Mouse (Mus musculus) spleen, postnatal 10 days (tissue): ENCODE results near the gene Pde11a.

ENCODE experiments used
- DNase-seq, 2 experiments: peaks; one replicate each; pipeline ENCODE4 v3.0.0; 2021 to 2022; ENCODE audit warnings: low spot score in 2 of 2

The Pde11a gene

GRCm38 (mm10) chr2:76053748-76054331 is 284.7 kb downstream of the Pde11a start:
- DNase-seq: no peak

- DNase-seq: no peak
These were observed 285.6 kb downstream of the Pde11a start for GRCm38 (mm10) chr2:76052897-76053505.

GRCm38 (mm10) chr2:76051385-76051784 is 287.2 kb downstream of the Pde11a start:
- DNase-seq: no peak

GRCm38 (mm10) chr2:76050911-76051310 is 287.7 kb downstream of the Pde11a start:
- no peak for DNase-seq

- no peak for DNase-seq
These were observed 288.5 kb downstream of the Pde11a start for GRCm38 (mm10) chr2:76050092-76050491.

GRCm38 (mm10) chr2:76049529-76049928 is 289.0 kb downstream of the Pde11a start:
- DNase-seq: no peak

GRCm38 (mm10) chr2:76047740-76048139 is 290.8 kb downstream of the Pde11a start:
- no peak for DNase-seq

GRCm38 (mm10) chr2:76042210-76042609 is 296.4 kb downstream of the Pde11a start:
- DNase-seq: no peak

- no peak for DNase-seq
These were observed 298.5 kb downstream of the Pde11a start for GRCm38 (mm10) chr2:76040116-76040515.

GRCm38 (mm10) chr2:76030080-76030479 is 308.5 kb downstream of the Pde11a start:
- DNase-seq: no peak

- DNase-seq: no peak
These were observed 309.3 kb downstream of the Pde11a start for GRCm38 (mm10) chr2:76029081-76029901.

- DNase-seq: no peak
These were observed 321.7 kb downstream of the Pde11a start for GRCm38 (mm10) chr2:76016890-76017289.

GRCm38 (mm10) chr2:76016136-76016535 is 322.4 kb downstream of the Pde11a start:
- no peak for DNase-seq

GRCm38 (mm10) chr2:76015460-76015859 is 323.1 kb downstream of the Pde11a start:
- DNase-seq: no peak

- no peak for DNase-seq
These were observed 323.9 kb downstream of the Pde11a start for GRCm38 (mm10) chr2:76014659-76015058.

- DNase-seq: no peak
These were observed 332.4 kb downstream of the Pde11a start for GRCm38 (mm10) chr2:76006194-76006593.

- no peak for DNase-seq
These were observed 335.7 kb downstream of the Pde11a start for GRCm38 (mm10) chr2:76002899-76003298.

GRCm38 (mm10) chr2:76001392-76001791 is 337.2 kb downstream of the Pde11a start:
- DNase-seq: peak; percentile 31 to 81

- no peak for DNase-seq
These were observed 338.9 kb downstream of the Pde11a start for GRCm38 (mm10) chr2:75999636-76000035.

- DNase-seq: no peak
These were observed 339.9 kb downstream of the Pde11a start for GRCm38 (mm10) chr2:75998692-75999091.

GRCm38 (mm10) chr2:75997726-75998125 is 340.8 kb downstream of the Pde11a start:
- no peak for DNase-seq

- DNase-seq: no peak
These were observed 343.7 kb downstream of the Pde11a start for GRCm38 (mm10) chr2:75994841-75995240.
